Mouse (Mus musculus) CD4-positive, CD25-positive, alpha-beta regulatory T cell, adult 2 months (primary cell): ENCODE results near the gene Trmt11.
"Not testable (repeated sequence)": the region's sequence is repeated elsewhere in the genome, so short reads cannot be mapped to it uniquely, and the experiment has no call there.

Source experiments
- DNase-seq: peaks from one replicate; pipeline ENCODE4 v3.0.0-alpha.2; 2012; ENCODE audit warnings: low read depth, low spot score

Gene Trmt11

DNA sequence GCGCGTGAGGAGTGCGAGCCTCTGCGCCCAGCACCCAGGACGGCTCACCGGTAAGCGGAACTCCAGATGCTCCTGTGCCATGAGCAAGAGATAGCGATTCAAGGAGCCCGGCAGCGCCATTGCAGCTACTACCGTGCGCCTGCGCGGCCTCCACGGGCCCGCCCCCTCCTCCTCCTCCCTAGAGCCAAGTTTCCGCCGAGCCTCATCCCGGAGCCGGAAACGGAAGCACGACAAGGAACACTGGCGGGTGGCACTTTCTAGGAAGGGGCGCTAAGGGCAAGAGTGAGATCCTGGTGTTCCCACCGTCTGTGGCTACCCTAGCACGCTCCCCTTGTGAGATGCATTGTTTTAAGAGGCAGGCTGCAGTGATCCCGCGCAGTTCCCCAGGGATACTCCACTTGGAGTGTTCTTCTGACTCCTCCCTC lies at the start of gene Trmt11:
Trmt11 (minus strand) TSS at position 208 of the 425 bp plus-strand sequence.
- DNase-seq = peak; percentile 91

DNA sequence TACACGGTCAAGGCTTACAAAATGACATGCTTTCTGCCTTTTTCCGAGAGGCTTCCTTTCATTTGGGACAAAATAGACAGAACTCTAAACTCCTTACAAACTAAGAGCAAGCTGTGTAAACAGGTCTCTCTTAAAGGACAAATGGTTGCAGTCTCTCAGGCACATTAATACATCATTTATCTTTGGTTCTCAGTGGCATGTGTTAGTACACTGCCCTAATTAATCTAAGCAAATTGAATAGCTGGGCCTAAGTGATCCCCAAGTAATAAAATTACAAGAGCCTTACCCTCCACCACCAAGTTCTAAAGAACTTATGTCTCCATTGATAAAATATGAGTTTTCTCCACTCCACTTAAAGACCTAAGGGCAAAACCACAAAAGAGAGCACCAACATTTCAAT lies 47.1 kb upstream of the Trmt11 start:
- no peak for DNase-seq

DNA sequence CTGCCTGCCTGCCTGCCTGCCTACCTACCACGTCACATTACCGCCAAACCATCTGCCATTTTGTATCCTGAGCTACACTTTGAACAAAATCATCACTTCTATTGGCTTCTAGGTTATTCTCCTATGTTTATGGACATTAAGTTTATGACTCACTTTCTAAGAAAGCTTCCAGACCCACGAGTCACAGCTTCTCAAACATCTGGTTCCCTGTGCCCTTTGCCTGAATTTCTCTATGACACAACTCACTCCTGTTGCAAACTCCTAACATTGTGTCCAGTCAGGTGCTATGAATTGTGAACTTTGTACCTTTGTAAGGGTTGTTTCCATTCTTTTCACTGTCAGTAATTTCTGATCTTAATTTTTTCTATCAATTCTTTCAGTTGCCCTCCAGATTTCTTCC lies 37.7 kb upstream of the Trmt11 start:
- DNase-seq = no peak

DNA sequence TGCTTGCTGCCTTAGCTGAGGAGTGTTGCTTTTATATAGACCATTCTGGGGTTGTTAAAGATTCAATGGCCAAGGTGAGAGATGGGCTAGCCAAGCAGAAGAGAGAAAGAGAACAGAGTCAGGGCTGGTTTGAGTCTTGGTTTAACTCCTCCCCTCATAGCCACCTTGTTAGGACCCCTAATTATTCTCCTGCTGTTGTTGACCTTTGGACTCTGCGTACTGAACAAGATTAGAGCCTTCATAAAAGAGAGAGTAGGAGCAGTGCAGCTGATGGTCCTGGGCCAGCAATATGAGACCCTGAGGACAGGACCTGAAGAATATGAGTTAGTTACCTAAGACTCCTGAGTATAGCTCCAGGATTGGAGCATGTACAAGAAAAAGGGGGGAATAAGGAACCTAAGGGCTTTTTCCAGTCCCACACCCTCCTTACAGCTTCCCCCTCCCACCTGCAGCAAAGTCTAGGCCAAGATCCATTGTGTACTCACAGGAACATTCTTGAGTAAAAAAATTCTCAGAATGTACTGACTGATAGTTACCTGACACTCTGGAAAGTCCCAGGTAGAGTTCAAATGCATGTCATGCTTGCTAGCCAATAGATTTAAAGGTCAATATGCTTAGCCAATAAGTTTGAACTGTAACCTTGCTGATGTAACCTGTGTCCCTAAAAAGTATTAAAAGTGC lies 36.1 kb upstream of the Trmt11 start:
- DNase-seq = peak; percentile 41

DNA sequence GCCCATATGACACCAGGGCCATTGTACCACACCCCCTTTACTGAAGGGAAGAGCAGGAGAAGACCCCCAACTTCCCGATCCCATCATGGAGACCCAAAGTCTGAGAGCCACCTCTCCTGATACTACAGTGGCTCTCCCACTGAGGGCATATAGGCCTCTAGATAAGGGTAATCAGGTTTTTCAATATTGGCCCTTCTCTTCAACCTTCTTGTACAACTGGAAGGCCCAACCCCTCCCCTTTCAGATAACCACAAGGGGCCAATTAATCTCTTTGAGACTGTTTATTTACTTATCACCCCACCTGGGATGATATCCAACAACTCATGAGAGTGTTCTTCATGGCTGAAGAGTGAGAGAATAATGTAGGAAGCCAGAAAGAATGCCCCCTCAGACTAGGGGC lies 32.2 kb upstream of the Trmt11 start:
- no peak for DNase-seq

DNA sequence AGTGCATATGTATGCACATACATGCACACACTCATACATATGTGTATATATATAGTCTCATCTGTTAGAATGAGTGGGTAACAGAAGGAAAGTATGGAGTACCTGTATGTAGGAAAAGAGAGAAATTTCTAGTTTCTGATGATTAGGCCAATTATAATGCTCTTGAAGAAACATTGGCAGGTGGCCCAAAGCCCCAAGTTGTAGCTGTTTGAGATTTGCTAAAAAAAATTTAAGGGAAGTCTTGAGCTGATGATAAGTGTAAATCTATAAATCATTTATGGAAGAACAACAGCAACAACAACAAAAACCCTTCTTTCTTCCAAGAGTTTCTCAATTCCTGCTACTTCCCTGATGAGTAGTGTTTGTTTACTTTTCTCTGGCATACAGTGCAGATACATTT lies 29.4 kb upstream of the Trmt11 start:
- no peak for DNase-seq

DNA sequence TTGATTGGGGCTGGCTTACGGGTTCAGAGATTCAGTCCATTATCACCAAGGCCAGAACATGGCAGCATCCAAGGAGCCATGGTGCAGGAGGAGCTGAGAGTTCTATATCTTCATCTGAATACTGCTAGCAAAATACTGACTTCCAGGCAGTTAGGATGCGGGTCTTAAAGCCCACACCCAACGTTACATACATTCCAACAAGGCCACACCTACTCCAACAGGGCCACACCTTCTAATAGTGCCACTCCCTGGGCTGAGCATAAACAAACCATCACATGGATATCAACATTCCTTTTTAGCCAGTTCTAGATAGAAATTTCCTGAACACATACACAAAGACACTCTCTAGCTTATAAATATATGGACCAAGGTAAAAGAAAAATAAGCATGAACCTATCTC lies 29.0 kb upstream of the Trmt11 start, which contains the start of gene Hint3:
Hint3 (minus strand) TSS at position 120 of the 400 bp plus-strand sequence.
- DNase-seq = no peak

DNA sequence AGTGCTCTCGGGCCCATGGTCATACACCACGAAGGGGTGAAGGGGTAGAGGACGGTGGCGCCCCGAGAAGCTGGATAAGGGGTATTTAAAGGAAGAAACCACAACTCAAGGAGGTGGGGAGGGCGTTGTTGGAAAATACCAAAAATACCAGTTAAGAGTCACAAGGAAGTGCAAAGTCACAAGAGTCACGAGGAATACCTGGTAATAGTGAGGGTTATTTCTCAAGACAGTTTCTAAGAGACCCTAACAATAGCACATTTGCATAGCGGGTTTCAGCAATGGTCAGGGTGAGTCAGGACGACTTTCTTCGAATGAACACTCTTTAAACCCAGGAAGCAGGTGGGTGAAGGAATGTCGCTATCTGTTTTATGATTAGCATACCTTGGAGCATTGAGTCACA lies 27.9 kb upstream of the Trmt11 start:
- DNase-seq = not testable (repeated sequence)

DNA sequence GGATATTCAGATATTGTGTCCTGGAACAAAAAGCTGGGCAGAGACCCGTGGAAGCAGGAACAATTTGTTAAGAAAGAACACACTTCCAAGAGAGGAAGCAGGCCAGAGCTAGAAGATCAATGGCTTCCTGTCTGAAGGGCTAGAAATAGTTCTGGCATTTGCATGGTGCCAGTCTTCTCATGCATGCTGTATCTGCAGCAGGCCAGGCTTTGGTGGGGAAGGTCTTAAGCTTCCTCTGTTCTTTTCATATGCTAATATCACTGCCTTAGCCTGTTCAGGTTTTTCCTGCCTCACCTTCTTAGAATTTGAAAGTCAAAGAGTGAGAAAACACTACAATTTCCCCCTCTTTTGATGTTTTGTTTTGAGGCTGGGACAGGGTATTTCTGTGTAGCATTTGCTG lies 27.0 kb upstream of the Trmt11 start:
- DNase-seq = peak; percentile 52

DNA sequence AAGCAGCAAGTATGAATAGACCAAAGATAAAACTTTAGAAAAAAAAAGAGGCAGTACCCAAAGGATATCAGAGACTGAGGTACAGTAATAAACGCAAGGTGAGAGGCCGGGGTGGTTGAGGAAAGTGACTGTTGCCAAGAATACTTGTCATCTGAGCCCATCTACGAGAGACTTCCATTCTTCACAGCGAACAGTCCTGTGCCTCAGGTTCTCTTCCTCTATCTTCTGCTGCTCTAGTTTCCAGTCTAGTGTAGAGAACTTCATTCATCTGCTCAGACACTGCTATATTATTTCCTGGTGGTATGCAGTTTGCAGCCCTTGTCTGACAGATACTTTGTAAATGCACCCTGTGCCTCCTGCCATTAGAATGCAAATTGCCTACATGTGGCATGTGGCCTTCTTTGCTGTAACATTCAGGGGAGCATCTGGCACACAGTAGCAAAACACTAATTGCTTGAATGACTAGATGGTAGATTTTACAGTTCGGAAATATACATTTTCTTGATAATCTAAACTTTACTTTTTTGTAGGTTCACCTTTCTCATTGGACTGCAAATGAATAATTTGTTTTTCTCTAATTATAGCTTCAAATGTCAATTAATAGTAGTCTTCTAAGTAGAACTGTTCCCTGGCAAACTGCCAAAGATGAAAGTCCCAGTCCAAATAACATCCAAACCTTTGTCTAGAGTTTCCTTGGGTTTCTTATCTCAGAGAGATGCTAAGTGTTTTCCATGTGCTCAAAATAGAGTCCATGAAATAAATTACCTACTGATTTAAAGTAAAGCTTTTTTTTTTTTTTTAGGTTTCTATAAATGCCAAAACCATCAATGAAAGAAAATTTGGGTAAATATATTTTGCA lies 23.8 kb upstream of the Trmt11 start:
- DNase-seq = no peak

DNA sequence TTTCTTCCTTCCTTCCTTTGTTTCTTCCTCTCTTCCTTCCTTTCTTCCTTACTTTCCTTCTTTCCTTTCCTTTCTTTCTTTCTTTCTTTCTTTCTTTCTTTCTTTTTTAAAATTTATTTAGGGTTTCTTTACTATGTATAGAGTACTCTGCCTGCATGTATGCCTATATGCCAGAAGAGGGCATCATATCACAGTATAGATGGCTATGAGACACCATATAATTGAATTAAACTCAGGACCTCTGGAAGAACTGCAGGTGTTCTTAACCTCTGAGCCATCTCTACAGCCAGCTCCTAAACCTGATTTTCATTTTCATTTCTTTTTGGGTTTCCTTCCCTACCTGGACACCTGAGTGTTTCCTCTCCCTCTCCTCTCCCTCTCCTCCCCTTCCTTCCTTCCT lies 22.4 kb upstream of the Trmt11 start:
- peak; percentile 65 for DNase-seq

DNA sequence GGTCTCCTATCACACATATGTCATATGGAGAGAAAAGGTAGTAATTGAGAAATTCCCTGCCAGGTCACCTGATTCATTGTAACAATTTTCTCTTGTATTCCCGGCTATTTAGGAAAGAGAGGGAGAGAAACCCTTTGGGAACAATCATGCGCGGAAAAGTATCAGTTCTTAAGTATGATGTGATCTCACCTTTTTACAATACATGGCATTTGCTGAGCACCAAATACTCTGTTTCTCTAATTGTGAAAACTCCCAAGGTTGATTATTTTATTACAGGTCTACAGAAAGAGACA lies 18.3 kb upstream of the Trmt11 start:
- no peak for DNase-seq

DNA sequence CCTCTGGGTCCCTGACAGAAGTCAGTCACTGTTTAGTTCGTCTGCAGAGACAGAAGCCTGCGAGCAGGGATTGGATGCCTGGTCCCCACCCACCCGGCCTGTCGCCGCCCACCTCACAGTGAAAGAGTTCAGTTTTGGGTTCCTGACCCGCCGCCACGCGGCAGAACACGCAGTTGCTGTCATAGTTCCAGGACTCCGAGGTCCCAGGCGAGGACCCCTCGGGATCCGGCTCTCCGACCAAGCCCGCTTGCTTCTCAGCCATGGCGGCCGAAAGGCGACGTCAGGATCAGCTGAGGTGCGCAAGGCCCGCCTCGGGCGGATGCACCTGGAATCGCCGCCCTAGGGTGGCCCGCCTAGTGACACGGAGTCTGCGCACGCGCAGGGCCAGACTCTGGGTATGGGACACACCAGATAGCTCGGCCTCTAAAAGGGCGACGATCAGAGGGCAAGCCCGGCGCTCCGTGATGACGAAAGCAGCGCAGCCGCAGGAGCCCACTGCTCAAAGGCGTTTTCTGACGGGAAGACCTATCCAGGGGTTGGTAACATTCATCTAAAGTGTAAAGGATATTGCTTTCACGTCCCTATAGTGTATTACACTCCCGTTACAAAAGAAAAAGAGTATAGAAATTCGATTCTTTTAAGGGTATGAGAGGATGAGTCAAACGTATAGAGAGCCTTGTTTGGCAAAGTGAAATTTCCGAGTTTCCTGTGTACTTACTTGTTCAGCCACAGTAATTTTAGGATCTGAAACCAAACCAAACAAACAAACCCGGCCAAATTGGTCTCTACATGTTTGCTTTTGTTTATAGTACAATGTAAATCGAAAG lies 17.8 kb upstream of the Trmt11 start:
- DNase-seq = peak; percentile 99

DNA sequence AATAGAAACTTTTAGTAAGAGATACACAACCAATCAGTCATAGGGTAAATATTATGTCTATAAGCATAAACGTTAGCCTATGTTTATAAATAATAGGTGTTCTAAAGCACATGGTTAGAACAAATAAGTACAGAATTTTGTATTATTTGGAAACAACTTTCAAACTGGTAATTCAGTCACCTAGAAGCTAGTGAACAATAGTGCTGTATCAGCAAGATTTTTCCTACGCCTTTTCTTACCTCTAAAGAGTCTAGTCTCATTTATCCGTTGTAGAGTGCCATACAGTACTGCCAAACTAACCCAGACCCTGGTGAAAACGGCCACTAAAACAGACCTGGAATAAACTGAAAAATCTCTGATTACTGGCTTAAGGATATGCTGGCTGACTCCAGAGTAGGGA lies 12.5 kb upstream of the Trmt11 start:
- no peak for DNase-seq

DNA sequence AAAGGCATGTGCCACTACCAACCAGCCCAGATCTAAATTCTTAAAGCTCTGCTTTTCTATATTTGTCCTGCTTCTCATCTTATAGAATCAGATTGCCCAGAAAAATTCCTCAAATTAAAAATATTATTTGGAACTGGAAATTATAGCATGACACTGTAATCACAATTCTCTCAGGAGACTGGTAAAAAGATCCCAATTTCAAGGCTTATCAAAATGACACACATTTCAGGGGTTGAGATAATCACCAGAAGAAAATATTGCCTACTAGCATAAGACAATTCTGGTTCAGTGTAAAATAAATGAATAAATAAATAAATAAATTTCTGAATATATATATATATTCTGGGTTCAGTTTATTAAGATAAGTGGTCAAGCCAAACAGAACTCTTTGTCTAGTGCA lies 9.1 kb upstream of the Trmt11 start:
- no peak for DNase-seq

DNA sequence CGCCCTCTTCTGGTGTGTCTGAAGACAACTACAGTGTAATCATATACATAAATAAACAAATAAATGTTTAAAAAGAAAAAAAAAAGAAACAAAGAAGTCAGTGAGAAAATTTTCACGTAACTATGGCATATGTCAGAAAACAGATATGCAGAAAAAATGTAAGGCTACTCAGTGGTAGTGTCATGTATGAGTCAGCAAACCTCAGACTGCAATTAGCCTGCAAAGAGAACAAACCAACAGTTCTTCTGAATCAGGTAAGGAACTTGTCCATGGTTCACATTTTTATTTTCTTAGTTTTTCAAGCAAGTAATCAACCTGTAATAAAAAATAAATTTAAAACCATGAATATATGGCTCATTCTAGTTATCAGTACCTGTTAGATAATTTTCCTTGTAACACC lies 7.6 kb upstream of the Trmt11 start:
- no peak for DNase-seq

DNA sequence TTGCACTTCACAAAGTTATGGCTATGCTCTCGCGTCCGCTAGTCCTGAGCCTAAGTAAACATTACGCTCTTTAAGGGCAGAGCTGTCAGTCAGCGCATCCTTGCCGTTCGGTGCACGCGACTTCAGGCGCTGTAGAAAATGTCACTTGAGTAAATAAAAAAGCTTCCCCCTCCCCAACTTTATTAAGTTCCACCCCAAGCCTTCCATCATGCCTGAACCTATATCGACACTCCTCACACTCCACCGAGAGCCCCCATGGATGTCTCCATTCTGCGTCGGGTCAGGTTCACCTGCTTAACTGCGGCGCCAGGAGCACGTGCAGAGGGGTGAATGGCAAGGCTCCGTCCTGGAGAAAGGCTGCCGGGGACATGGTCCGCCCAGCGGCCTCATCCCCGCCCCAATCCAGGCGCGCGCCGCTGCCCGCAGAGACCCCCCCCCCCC lies 435 bp downstream of the Trmt11 start:
- DNase-seq = no peak

DNA sequence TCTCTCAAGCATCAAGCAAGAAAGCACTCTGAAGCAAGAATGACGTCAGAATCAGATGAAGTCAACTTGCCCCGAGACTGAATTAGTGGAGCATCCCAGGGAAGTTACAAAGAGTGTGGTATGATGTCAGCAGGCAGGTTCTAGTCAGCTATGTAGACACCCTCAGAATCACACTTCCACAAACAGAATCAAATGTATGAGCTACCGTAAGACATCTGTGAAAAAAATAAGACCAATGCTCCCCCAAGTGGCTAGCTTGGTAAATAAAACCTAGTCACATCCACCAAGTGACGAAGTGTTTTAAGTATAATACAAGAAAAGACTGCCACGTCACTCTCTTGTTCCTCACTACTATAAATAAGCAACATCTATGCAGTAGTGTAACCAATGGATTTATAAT lies 13.5 kb downstream of the Trmt11 start:
- DNase-seq = peak; percentile 23

DNA sequence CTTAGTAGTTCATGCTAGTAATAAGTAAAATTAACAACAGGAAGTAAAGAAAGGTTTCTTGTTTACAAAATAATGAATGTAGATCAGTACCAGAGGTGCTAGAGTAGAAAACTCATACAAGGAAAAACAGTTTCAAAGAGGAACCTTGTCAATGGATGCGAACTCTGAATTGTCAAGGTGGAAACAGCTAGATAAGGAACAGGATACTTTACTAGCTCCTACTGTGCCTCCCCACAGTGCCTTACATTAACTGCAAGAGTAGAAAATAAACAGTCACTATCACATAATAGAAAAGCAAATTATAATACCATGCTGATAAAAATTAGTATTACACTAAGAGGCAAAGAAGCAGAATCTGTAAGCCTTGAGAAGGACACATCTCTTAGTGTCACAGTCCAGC lies 14.9 kb downstream of the Trmt11 start:
- no peak for DNase-seq

DNA sequence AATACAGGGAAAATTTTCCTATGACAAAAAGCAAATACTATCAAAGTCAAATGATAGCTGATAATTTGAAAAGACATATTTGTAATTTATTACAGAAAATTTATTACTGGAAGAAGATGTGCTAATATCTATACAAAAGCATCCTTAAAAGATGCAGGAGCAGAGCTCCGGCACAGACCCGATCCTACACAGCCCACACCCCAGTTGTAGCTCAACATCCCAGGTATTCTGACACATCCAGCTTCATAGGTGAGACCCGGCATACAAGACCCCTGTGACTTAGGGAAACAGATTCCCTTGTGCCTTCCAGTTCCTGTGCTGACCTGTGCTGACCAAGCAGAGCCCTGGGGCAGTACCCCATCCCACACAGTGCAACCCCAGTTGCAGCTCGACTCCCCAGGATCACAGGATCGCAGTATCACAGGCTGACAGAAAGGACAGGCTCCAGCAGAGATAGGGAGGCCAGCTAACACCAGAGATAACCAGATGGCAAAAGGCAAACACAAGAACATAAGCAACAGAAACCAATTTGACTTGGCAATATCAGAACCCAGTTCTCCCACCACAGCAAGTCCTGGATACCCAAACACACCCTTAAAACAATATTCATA lies 22.8 kb downstream of the Trmt11 start:
- DNase-seq = no peak

DNA sequence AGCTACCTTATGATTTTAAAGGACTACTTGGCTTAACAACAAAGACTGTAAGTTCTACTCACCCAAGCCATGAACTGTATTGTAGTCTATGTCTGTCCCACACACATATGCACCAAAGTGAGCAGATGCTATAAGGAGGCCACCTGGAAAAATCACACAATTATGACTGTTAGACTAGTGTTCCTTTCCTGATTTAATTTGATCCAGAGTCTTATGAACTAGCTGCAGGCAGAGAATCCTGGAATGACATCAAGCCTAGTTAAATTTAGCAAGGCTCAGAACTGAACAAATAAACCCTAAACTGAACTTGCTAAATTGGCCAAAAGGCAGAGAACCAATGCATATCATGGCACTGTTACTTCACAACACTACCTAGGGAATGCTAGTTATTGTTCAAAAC lies 34.2 kb downstream of the Trmt11 start:
- DNase-seq = no peak

DNA sequence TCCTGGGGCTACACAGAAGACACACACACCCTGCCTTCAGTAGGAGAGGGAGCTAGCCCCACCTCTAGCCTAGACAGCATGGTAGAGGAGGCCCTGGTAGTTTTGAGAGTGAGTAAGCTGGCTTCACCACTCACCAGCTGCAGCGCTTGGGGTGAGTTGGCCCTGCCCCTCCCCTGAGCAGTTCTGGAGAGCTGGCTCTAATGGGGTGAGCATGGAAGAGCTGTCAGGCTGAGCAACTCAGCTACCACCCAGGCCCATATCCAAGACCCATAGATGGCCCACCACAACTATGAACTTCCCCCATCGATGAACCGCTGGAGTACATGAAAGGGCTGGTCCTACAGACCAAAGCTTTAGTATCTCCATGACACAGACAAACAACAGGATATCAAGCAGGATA lies 35.9 kb downstream of the Trmt11 start:
- DNase-seq = no peak
